Mouse (Mus musculus): ENCODE results near the gene Eno1. TPM values are rescaled to one million over a fixed set of nuclear protein-coding genes. Genes with fewer than 3 reads are reported as not detected.
A peak's percentile ranks its signal among the peaks of the same experiment; 100 is the strongest.

The Eno1 gene
- total RNA-seq (2021) = 426 and 444 TPM in 2 replicates
- long read RNA-seq, experiment 1, transcript Eno1-202 (12 exons, 2,027 nt) = major isoform, 881 of 924 reads
- long read RNA-seq, experiment 1, partial matches to known transcripts = 29 of 924 reads
- long read RNA-seq, experiment 1, other reads (novel, unspliced or antisense) = 13 of 924 reads
- long read RNA-seq, experiment 2, transcript Eno1-202 (12 exons, 2,027 nt) = major isoform, 665 of 744 reads
- long read RNA-seq, experiment 2, transcript Eno1-207 (3 exons, 578 nt) = minor isoform, 12 of 744 reads
- long read RNA-seq, experiment 2, partial matches to known transcripts = 50 of 744 reads
- long read RNA-seq, experiment 2, other reads (novel, unspliced or antisense) = 14 of 744 reads

DNA sequence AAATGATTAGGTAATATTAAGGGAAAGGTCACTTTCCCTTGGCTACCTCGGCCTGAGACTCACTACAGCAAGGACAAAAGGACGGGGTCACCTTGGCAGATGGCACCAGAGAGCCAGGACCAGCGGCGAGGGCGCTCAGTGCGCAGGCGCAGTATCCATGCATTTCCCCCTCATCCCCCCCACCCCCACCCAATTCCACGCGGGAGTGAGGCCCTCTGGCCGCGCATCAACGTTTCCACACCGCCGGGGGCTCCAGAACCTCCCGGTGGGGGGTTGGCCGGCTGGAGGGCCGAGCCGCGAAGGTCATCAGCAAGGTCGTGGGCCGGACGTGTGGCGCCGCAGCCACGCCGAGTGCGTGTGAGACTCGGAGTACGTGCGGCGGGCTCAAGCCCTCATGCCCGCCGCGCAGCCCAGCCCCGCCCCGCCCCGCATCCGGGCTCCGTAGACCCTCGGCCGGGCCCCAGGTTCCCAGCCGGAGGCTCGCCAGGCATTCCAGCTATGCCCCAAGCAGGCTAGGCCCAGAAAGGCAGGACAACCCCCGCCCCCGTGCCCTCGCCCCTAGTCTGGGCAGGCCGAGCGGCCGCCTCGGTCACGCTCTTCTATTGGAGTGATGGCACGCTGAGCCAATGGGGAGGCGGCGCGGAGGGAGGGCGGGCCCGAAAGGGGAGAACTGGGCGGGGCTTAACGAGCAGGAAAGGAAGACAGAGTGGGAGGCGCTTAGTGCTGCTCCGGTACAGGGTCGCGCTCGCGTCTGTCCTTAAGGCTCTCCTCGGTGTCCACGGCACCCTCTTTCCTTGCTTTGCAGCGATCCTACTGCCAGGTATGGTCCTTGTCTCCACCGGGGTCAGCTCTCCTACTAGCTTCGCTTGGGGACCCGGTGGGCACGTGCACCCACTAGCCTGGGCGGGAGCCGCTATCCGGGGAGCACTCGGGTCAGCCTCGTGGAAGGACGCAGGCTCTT is at the start of gene Eno1:
Gene Eno1, plus strand, starts transcription at position 201 of the 961 bp plus-strand sequence.
- peak; percentile 98 for DNase-seq

DNA sequence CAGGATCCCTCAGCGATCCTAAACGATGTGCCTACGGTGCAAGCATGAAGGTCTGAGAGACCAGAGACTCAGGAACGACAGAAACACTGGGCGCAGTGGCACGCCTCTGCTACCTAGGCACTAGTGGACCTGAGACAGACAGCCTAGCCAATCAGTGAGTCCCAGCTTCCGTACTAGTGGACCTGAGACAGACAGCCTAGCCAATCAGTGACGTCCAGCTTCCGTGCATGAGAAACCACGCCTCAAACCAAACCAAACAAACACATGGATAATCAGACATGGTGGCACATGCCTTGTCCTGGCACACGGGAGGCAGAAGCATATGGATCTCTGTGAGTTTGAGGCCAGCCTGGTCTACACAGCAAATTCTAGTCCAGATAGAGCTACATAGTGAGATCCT is 48.3 kb upstream of the Eno1 start:
- no peak for DNase-seq

DNA sequence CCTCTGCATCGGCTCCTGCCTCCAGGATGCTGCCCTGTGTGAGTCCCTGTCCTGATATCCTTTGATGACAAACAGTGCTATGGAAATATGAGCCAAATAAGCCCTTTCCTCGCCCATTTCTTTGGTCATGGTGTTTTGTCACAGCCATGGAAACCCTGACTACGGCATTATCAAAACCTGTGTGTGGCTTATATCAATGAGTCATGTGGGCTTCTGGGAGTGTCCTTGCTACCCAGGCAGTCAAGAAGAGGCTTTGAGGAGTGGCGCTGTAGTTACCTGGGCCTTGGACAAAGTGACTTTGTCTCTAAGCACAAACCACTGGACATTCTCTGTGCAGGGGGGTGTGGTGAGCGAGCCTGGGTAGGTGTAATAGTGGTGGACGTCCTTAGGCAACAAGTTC is 44.3 kb upstream of the Eno1 start:
- DNase-seq = no peak

DNA sequence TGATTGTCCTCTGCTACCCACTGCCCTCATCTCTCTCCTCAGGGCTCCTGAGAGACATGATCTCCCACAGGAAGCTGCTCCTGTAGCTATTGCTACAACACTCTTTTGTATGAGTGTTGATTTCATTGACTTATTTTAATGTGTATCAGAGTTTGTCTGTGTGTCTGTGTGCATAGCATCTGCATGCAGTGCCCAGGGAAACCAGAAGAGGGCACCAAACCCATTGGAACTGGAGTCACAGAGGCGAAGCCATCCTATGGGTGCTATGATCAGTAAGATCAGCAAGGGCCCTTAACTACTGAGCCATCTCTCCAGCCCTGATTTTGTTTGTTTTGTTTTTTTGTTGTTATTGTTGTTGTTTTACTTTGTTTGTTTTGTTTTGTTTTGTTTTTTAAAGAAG is 42.6 kb upstream of the Eno1 start:
- DNase-seq = peak; percentile 75

DNA sequence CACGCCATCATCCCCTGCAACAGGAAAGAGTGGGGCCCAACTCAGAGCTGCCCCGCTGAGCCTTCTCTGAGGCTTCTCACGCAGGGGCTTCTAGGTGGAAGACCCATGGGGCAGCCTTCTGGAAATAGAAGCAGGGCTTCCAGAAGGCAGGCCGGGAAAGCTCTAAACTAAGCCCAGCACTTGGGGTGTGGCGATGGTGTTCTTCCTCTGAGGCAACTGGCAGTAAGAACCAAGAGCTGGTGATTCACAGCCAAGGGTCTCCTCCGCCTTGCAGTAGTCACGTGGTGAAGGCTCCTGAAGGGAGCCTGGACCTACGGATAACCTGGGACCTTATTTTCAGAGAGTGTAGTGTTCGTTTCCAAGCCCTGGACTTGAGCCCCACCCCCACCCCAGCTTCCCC is 38.3 kb upstream of the Eno1 start:
- no peak for DNase-seq

DNA sequence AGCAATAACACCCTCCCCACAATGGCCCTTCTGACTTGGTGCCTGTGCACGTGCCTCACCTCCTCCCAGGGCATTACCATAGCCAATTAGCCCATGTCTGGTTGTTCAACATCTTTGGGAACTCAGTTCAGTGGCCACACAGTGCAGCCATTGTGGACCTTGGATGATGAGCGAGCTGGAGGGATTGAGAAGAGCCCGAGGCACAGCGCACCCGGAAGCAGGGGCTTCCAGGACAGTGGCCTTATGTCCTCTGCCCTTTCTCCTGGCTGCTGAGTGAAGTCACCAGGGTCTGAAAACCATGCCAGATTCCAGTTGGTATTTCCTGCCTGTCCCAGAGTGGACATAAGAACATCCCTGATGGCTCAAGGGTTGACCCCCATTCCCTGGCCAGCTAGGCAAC is 35.3 kb upstream of the Eno1 start, which contains the start of gene Car6:
Gene Car6, minus strand, starts transcription at position 101 of the 400 bp plus-strand sequence.
- DNase-seq = no peak

DNA sequence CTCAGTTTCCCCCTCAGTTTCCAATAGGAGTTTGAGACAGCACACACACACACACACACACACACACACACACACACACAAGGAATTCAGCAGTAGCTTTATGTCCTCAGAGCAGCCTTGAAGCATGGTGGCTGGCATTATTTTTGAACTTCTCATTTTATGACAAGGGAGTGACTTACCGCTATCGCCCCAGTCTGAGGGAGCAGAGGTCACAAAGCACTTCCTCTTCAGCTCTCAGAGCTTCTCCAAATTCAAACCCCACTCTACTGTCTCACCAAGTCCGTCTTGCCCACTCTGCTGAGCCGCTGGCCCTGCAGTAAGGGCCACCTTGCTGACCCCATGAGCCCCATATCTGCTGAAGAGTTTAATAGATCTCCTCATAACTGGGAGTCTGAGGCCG is 33.8 kb upstream of the Eno1 start:
- DNase-seq = no peak

DNA sequence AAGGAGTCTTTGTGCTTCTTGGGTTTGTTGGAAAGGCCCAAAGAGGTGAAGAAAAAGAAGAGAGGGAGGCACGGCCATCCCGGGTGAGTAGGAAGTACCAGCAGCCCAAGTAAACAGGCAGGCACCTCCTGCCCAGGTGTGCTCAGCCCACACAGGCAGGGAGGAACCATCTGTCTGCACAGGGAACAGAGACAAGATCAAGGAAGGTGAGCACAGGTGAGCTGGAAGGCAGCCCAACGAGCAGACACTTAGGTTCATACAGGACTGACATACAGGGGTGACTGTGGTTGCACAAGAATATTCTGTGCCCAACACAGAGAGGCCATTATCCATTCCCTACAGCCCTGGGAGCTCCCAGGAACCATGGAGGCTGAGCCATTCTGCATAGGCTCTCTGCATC is 31.6 kb upstream of the Eno1 start:
- DNase-seq = no peak

DNA sequence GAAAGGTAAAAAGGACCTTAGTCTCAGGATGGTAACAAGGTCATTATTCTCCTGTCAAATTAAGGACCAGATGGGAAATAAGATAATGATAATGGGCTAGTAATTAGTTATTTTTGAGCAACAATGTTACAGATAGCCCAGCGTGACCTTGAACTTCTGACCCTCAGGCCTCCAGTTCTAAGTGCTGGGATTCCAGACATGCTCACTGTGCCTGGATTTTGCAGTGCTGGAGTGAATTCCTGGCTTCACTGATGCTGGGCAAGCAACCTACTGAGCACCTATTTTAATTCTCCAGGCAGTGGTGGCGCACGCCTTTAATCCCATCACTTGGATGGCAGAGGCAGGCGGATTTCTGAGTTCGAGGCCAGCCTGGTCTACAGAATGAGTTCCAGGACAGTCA is 26.8 kb upstream of the Eno1 start:
- DNase-seq = no peak

DNA sequence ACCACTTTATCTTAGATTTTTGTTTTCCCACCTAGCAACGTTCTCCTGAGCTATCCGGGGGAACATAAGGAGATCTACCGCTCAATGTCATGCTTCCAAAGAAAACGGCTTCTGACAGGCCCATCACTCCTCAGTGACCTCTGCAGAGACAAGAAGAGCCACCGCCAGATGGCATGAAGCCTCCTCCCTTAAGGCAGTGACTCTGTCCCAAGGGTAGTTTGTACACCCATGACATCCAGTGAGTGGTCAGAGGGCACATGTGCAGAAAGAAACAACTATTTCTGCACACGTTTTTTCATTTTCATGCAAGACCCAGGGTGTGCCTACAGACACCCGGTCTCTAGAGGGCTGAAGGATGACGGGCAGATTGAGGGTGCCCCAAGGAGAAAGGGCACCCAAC is 26.2 kb upstream of the Eno1 start:
- no peak for DNase-seq

DNA sequence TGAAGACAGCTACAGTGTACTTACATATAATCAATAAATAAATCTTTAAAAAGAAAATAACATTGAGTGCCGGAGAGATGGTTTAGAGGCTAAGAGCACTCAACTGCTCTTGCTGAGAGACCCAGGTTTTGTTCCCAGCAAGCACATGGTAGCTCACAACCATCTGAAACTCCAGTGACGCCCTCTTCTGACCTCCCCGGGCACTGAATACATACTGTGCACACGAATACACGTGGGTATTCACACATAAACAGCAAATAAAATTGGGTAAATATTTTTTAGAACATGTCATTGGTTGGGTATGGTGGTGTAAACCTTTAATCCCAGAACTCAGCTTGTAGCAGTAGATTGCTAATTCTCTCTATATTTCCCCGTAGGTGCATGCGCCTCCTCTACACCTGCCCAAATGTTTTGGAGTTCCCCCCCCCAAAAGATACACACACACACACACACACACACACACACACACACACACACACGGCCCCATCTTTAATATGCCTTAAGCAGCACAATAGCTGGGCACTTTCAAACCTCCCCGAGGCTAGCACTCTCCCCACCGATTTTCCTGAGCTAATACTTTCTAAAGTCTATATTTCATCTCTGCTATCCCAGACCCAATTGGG is 24.5 kb upstream of the Eno1 start:
- DNase-seq = no peak

DNA sequence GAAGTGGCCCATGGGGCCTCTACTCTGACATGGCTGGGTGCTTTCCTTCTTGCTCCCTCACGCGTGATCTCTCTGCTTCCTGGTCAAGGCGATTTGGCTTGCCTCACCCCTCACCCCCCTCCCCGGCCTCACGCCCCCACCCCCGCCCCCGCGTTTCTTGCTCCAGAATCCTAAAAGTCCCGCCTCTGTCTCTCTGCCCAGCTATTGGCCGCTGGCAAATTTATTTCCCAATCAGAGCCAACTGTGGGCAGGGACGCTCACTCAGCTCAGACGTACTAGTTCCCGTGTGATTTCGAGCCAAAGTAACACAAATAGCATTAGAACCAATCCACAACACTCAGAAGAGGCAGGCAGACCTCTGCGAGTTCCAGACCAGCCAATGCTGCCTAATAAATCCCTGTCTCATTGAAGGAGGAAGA is 24.0 kb upstream of the Eno1 start:
- peak; percentile 82 for DNase-seq

DNA sequence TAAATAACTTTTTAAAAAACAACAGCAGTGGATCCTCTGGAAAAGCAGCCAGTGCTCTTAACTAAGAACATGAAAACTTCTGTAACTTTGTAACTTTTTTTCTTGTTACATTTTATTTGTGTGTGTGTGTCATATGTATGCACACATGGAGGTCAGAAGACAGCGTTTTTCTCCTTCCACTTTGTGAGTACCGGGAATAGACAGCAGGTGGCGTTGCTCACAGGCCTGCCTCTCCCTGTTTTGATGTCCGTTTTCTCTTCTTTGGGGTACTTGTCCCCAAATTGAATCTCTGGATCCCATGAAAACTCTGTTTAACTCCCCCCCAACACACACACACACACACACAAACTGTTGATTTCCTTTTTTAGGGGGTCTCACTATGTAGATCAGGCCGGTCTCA is 22.6 kb upstream of the Eno1 start:
- DNase-seq = no peak

DNA sequence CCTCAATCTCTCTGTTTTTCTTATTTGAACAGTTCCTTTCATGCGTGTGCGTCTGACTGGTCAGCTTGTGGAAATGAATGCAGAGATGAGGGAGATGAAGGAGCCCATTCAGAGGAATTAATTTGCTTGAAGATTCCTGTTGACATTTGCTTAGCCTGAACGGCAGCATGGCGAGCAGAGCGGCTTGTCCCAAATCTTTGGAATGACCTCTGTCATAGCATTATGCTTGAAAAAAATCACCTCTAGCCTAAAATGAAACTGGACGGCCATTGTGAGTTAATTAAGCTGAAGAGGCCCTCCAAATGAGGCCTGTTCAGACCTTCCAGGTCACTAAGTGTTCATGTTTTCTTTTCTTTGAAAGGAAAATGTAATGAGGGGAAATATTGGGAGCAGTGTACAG is 20.1 kb upstream of the Eno1 start:
- no peak for DNase-seq

DNA sequence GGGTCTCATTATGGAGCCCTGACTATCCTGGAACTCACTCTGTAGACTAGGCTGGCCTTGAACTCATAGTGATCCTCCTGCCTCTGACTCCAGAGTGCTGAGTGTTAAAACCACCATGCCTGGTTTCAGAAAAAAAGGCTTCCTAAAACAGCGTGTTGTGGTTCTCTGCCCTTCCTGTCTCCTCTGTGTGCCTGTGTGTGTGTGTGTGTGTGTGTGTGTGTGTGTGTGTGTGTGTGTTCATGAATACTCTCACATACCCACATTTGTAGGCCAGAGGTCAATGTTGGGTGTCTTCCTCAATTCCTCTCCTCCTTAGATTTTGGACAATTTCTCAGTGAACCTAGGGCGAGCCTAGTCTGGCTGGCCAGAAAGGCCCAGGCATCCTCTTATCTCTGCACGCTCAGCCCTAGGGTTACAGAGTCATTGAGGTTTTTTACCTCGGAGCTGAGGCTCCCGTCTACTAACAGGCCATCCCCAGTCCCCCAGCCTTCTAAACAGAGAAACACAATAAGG is 19.4 kb upstream of the Eno1 start:
- DNase-seq = no peak

DNA sequence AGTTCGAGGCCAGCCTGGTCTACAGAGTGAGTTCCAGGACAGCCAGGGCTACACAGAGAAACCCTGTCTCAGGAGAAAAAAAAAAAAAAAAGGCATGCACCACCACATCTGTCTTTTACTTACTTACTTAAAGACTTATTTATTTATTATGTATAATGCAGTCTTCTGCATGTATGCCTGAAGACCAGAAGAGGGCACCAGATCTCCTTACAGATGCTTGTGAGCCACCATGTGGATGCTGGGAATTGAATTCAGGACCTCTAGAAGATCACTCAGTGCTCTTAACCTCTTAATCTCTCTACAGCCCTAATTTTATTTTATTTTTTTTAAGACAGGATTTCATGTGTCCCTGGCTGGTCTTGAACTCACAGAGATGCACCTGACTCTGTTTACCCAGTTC is 18.6 kb upstream of the Eno1 start:
- no peak for DNase-seq

DNA sequence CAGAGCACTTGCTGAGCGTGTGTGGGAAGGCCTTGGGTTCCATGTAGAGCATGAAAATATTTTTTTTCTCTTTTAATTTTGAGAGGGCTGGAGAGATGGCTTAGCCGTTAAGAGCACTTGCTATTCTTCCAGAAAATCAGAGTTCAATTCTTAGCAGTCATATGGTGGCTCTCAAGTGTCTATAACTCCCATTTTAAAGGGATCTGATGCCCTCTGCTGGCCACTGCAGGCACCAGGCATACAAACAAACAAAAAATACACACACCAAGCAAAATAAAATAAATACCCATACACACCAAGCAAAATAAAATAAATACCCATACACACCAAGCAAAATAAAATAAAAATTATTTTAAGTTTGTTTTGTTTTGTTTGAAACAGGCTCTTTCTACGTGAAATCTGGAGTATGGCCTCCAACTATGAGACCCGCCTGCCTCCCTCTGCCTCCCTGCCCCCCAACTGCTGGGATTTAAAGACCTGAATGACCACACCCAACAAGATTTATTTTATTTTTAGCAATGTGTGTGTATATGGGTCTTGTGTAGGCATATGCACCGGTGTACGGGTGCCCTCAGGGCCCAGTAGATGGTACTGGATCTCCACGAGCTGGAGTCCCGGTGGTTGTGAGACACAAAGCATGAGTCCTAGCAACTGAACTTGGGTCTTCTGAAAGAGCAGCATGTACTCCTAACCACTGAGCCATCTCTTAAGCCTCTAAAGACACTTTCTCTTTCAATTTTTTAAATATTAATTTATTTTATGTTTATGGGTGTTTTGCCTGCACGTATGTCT is 16.8 kb upstream of the Eno1 start:
- DNase-seq = peak; percentile 74

DNA sequence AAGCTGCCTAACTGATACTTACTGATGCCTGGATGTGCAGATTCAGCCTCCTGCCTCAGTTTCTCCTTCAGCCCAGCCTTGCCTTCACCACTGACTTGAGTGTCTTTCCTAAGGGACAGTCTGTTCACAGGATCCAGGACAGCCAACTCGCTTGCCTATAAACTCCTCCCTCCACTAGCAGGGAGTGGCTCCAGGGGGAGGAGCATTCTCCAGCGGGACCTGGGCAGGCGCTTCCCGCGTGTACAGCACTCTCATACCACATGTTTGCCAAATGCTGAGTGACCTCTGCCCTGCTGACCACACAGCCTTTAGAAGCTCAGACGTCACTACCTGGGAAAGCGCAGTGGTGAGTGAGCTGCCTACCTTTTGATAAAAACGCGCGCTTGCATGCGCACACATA is 15.9 kb upstream of the Eno1 start:
- peak; percentile 86 for DNase-seq

DNA sequence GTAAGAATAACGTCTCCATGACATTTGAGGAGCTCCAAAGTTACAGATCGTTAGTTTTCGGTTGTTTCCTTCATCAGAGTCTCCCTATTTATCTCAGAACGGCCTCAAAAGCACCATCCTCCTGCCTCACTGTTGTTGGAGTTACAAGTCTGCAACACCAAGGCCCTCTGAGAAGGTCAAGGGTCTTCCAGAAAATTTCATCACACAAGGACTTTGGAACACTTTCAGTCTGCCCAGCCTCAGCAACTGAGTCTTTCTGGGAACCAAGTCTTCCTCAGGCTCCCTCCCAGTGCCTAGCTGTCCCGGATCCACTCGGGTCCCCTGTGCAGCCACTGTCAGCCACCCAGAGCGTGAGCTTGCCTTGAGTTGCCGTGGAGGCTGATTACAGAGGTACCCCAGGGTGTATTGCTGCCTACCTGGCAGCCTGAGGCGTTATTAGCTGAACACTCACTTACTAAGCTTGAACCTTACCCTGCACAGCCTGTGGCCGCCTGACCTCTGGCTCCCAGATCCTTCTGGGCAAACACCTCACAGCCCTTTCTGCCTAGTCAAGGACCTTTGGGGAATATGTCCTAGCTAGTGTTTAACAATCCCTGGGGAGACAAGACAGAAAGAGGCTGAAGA is 15.4 kb upstream of the Eno1 start:
- DNase-seq = peak; percentile 48

DNA sequence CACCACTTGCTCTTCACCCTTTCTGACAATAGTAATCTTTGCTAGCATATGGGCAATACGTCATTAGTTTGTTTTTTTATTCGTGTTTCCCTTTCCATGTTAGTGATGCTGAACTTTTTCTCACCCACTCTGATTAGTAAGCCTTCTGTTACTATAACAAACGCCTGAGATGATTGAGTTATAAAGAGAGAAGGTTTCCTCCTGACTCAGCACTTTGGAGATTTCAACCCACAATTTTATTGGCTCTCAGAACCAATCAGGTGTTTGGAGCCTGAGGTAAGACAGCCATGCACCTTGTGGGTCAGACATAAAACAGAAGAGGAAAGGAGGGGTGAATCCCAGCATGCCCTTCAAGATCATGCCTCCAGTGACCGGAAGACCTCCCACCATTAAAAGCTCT is 12.7 kb upstream of the Eno1 start:
- DNase-seq = no peak

DNA sequence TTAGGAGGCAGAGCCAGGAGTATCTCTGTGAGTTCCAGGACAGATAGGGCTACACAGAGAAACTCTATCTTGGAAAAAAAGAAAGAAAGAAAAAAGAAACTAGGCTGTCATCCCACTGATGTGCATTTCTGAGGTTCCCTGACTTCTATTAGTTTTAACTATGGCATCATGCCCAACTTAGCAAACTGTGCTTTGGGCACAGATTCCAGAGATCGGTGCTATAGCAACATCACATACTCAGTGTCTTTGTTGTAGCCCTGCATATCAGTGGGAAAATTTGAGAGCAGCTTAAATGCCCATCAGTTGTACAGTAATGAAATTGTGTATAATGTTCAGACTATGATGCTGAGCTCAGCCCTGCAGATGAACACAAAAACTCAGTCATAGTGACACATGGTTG is 10.8 kb upstream of the Eno1 start:
- DNase-seq = no peak
